Mouse (Mus musculus): ENCODE data around the gene Ptch1. TPM values are rescaled to one million over a fixed set of nuclear protein-coding genes. Genes with fewer than 3 reads are reported as not detected.

The Ptch1 gene
- polyA plus RNA-seq, 1 experiment: 2.2 TPM

DNA sequence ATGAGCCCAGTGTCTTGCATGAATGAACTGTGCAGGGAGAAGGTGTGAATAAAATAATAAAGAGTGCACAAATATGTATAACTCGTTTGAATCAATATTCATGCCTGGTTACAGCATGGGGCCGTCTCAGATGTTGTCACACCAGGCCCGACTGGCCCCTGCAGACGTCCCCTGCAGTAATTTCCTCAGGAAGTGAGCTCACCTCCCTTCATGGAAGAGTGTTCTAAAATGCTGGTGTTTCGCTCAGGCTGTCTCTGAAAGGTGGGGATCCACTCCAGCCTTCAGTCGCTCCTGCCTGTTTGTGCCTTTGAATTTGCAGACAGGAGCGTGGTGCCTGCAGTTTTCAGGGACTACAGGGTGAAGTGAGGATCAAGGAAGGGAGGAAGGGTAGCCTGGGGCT lies 22.5 kb upstream of the Ptch1 start:
- H3K79me2 ChIP-seq (ENCODE audit: control insufficient read depth, insufficient read depth): no peaks in the 10 kb centered on the region
- no peak overlapping the region for H3K4me3 ChIP-seq
- H3ac ChIP-seq (ENCODE audit: control insufficient read depth, insufficient read length): no peak overlapping the region
- no peaks in the 10 kb centered on the region for H3K36me3 ChIP-seq (ENCODE audit: control insufficient read depth, insufficient read depth)
- TF ChIP-seq MYOG (IDR thresholded peaks at IDR 0.05; ENCODE audit: control insufficient read depth in 1 of 3, insufficient read depth in 1 of 3, insufficient read length in 2 of 3, low read depth in 2 of 3): no peak
- no peak for TF ChIP-seq REST (IDR thresholded peaks at IDR 0.05; ENCODE audit: insufficient read depth, insufficient read length)
- no peak for TF ChIP-seq POLR2A (IDR thresholded peaks at IDR 0.05; ENCODE audit: insufficient read length, low read depth)
- no peak for TF ChIP-seq E2F4 (IDR thresholded peaks at IDR 0.05; ENCODE audit: insufficient read depth)
- TF ChIP-seq MAX (IDR thresholded peaks at IDR 0.05; ENCODE audit: low read depth): no peak
- TF ChIP-seq CEBPB (IDR thresholded peaks at IDR 0.05; ENCODE audit: insufficient read depth, poor library complexity, severe bottlenecking): no peak
- TF ChIP-seq MYOD1 (IDR thresholded peaks at IDR 0.05; ENCODE audit: control insufficient read depth in 1 of 3, insufficient read length in 2 of 3, low read depth in 2 of 3): no peak
- TF ChIP-seq POLR2AphosphoS2 (IDR thresholded peaks at IDR 0.05; ENCODE audit: insufficient read length, low read depth): no peak
- no peak for TF ChIP-seq TCF3 (IDR thresholded peaks at IDR 0.05; ENCODE audit: insufficient read length, low read depth)
- no peak for TF ChIP-seq USF1 (IDR thresholded peaks at IDR 0.05; ENCODE audit: low read depth)
- H3K4me2 ChIP-seq (ENCODE audit: low read depth): no peak overlapping the region
- H3K27me3 ChIP-seq (ENCODE audit: control insufficient read depth, insufficient read depth, insufficient read length): peaks cover 6% of the 10 kb centered on the region

DNA sequence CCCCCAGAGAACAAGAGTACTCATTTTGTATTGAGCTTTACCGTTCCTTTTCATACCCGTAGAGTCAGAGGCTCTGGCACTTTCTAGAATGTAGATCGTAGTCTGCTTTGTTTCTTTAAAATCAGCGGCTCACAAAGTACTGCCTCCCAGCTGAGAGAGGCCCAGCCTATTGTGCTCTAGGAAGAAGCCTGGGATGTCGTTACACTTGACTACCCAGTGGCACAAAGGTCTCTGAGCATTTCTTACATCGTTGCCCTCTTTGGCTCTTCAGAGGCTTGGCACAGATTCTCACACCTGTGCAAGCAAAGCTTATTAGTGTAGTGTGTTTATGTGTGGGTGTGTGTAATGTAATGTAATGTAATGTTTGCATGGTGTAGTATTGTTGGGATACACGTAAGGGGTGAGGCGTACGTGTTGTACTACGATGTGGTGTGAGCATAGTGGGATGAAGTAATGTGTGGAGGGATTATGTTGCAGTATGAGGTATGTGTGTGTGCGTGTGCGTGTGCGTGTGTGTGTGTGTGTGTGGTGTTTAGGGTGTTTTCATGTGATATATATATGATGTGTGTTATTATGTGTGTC lies 20.2 kb upstream of the Ptch1 start:
- Histone ChIP-seq H3ac (ENCODE audit: control insufficient read depth, insufficient read length) (no peak overlapping the region), H3K4me2 (ENCODE audit: low read depth) (no peak overlapping the region), H3K79me2 (ENCODE audit: control insufficient read depth, insufficient read depth) (no peaks in the 10 kb centered on the region), H3K27me3 (ENCODE audit: control insufficient read depth, insufficient read depth, insufficient read length) (no peaks in the 10 kb centered on the region), H3K4me3 (no peak overlapping the region), H3K36me3 (ENCODE audit: control insufficient read depth, insufficient read depth) (no peaks in the 10 kb centered on the region)
- no peak for TF ChIP-seq TCF3 (IDR thresholded peaks at IDR 0.05; ENCODE audit: insufficient read length, low read depth)
- no peak for TF ChIP-seq MYOD1 (IDR thresholded peaks at IDR 0.05; ENCODE audit: control insufficient read depth in 1 of 3, insufficient read length in 2 of 3, low read depth in 2 of 3)
- TF ChIP-seq E2F4 (IDR thresholded peaks at IDR 0.05; ENCODE audit: insufficient read depth): no peak
- no peak for TF ChIP-seq MYOG (IDR thresholded peaks at IDR 0.05; ENCODE audit: control insufficient read depth in 1 of 3, insufficient read depth in 1 of 3, insufficient read length in 2 of 3, low read depth in 2 of 3)
- TF ChIP-seq USF1 (IDR thresholded peaks at IDR 0.05; ENCODE audit: low read depth): no peak
- TF ChIP-seq CEBPB (IDR thresholded peaks at IDR 0.05; ENCODE audit: insufficient read depth, poor library complexity, severe bottlenecking): no peak
- no peak for TF ChIP-seq POLR2A (IDR thresholded peaks at IDR 0.05; ENCODE audit: insufficient read length, low read depth)
- TF ChIP-seq REST (IDR thresholded peaks at IDR 0.05; ENCODE audit: insufficient read depth, insufficient read length): no peak
- no peak for TF ChIP-seq SRF (IDR thresholded peaks at IDR 0.05; ENCODE audit: control insufficient read depth, insufficient read length, low read depth)
- no peak for TF ChIP-seq TCF12 (IDR thresholded peaks at IDR 0.05; ENCODE audit: insufficient read depth, poor library complexity, severe bottlenecking)
- no peak for TF ChIP-seq POLR2AphosphoS2 (IDR thresholded peaks at IDR 0.05; ENCODE audit: insufficient read length, low read depth)

DNA sequence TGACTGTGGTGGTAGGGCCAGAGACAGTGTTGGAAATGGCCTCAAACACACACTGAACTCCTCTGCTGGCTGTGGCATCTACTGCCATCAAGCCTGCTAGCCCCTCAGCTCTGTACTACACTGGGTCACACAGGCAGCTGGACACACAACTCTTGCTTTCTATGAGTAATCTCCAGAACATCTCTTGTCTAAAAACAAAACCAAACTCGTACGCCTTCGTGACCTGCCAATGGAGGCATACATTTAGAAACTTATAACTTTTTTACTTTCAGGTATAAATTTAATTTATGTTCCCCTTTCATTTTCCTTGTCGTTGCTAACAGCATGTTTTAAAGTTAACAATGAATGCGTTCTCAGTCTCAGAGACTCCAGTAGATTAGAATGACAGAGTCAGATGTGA lies 19.4 kb upstream of the Ptch1 start:
- H3K4me3 ChIP-seq: no peak overlapping the region
- no peaks in the 10 kb centered on the region for H3K27me3 ChIP-seq (ENCODE audit: control insufficient read depth, insufficient read depth, insufficient read length)
- no peak overlapping the region for H3K4me2 ChIP-seq (ENCODE audit: low read depth)
- H3K36me3 ChIP-seq (ENCODE audit: control insufficient read depth, insufficient read depth): no peaks in the 10 kb centered on the region
- H3K79me2 ChIP-seq (ENCODE audit: control insufficient read depth, insufficient read depth): no peaks in the 10 kb centered on the region
- TF ChIP-seq MYOD1 (IDR thresholded peaks at IDR 0.05; ENCODE audit: control insufficient read depth in 1 of 3, insufficient read length in 2 of 3, low read depth in 2 of 3) (no peak), REST (IDR thresholded peaks at IDR 0.05; ENCODE audit: insufficient read depth, insufficient read length) (no peak), TCF12 (IDR thresholded peaks at IDR 0.05; ENCODE audit: insufficient read depth, poor library complexity, severe bottlenecking) (no peak), TCF3 (IDR thresholded peaks at IDR 0.05; ENCODE audit: insufficient read length, low read depth) (no peak), POLR2A (IDR thresholded peaks at IDR 0.05; ENCODE audit: insufficient read length, low read depth) (no peak), CEBPB (IDR thresholded peaks at IDR 0.05; ENCODE audit: insufficient read depth, poor library complexity, severe bottlenecking) (no peak), E2F4 (IDR thresholded peaks at IDR 0.05; ENCODE audit: insufficient read depth) (no peak)
- no peak overlapping the region for H3ac ChIP-seq (ENCODE audit: control insufficient read depth, insufficient read length)

DNA sequence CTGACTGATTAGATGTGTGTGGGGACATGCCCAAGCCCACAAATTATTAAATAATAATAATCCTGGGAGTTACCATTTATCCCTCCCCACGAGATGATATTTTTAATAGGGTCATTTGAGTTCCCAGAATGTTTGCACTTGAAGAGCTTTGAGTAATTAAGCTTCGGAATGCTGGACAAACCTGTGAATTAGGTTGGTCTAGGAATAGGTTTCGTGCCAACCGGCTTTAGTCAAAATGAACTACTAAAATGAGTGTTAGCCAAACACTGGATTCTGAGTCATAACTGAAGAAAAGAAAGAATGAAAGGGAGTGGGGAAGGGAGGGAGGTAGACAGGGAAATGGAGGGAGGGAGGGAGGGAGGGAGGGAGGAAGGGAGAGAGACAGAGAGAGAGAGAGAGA lies 1.2 kb upstream of the Ptch1 start:
- Histone ChIP-seq H3K79me2 (ENCODE audit: control insufficient read depth, insufficient read depth) (no peaks in the 10 kb centered on the region), H3ac (ENCODE audit: control insufficient read depth, insufficient read length) (no peak overlapping the region), H3K36me3 (ENCODE audit: control insufficient read depth, insufficient read depth) (no peaks in the 10 kb centered on the region), H3K27me3 (ENCODE audit: control insufficient read depth, insufficient read depth, insufficient read length) (peaks cover 35% of the 10 kb centered on the region), H3K4me2 (ENCODE audit: low read depth) (no peak overlapping the region), H3K4me3 (no peak overlapping the region)
- TF ChIP-seq MYOD1 (IDR thresholded peaks at IDR 0.05; ENCODE audit: control insufficient read depth in 1 of 3, insufficient read length in 2 of 3, low read depth in 2 of 3): no peak
- TF ChIP-seq POLR2A (IDR thresholded peaks at IDR 0.05; ENCODE audit: insufficient read length, low read depth): no peak
- TF ChIP-seq POLR2AphosphoS2 (IDR thresholded peaks at IDR 0.05; ENCODE audit: insufficient read length, low read depth): no peak
- TF ChIP-seq CEBPB (IDR thresholded peaks at IDR 0.05; ENCODE audit: insufficient read depth, poor library complexity, severe bottlenecking): no peak
- no peak for TF ChIP-seq TCF12 (IDR thresholded peaks at IDR 0.05; ENCODE audit: insufficient read depth, poor library complexity, severe bottlenecking)
- TF ChIP-seq REST (IDR thresholded peaks at IDR 0.05; ENCODE audit: insufficient read depth, insufficient read length): no peak

Data from myocyte (in vitro differentiated cells).